Mouse (Mus musculus) adrenal gland, postnatal 14 days (tissue): Measurements from ENCODE around the gene Ap2a2. TPM values are rescaled to one million over a fixed set of nuclear protein-coding genes. Genes with fewer than 3 reads are reported as not detected.
"Not testable (repeated sequence)": the region's sequence is repeated elsewhere in the genome, so short reads cannot be mapped to it uniquely, and the experiment has no call there.

Experiments
- DNase-seq: peaks from one replicate; pipeline ENCODE4 v3.0.0; 2021; ENCODE audit warnings: mixed read lengths
- total RNA-seq: library from RNA; stranded (reverse); gene quantifications from 2 replicates; pipeline ENCODE4 v1.2.3, GENCODE M21; 2021

Ap2a2 gene
- total RNA-seq, 1 experiment from 2014 or later, result 61.0 TPM

GRCm38 (mm10) chr7:141559726-141560325 is 2.1 kb upstream of the Ap2a2 start:
- no peak for DNase-seq

- DNase-seq, result no peak
Measured at GRCm38 (mm10) chr7:141560471-141560870, 1.5 kb upstream of the Ap2a2 start.

GRCm38 (mm10) chr7:141562421-141562851 is 463 bp downstream of the Ap2a2 start:
- DNase-seq, result no peak

GRCm38 (mm10) chr7:141562852-141563427 is 967 bp downstream of the Ap2a2 start:
- DNase-seq, result peak; percentile 72

- DNase-seq, result peak; percentile 37
Measured at GRCm38 (mm10) chr7:141564561-141564960, 2.6 kb downstream of the Ap2a2 start.

- DNase-seq, result peak; percentile 30
Measured at GRCm38 (mm10) chr7:141566587-141566986, 4.6 kb downstream of the Ap2a2 start.

- DNase-seq, result no peak
Measured at GRCm38 (mm10) chr7:141569283-141569803, 7.4 kb downstream of the Ap2a2 start.

GRCm38 (mm10) chr7:141569916-141570315 is 7.9 kb downstream of the Ap2a2 start:
- DNase-seq, result no peak

- DNase-seq, result no peak
Measured at GRCm38 (mm10) chr7:141570625-141571295, 8.8 kb downstream of the Ap2a2 start.

- no peak for DNase-seq
Measured at GRCm38 (mm10) chr7:141574041-141574440, 12.1 kb downstream of the Ap2a2 start.

GRCm38 (mm10) chr7:141575481-141575880 is 13.5 kb downstream of the Ap2a2 start:
- DNase-seq, result no peak

GRCm38 (mm10) chr7:141577801-141578200 is 15.8 kb downstream of the Ap2a2 start:
- no peak for DNase-seq

- no peak for DNase-seq
Measured at GRCm38 (mm10) chr7:141578511-141578910, 16.5 kb downstream of the Ap2a2 start.

GRCm38 (mm10) chr7:141578943-141579342 is 17.0 kb downstream of the Ap2a2 start:
- no peak for DNase-seq

- DNase-seq, result no peak
Measured at GRCm38 (mm10) chr7:141581323-141581722, 19.4 kb downstream of the Ap2a2 start.

- no peak for DNase-seq
Measured at GRCm38 (mm10) chr7:141584048-141584841, 22.3 kb downstream of the Ap2a2 start.

- DNase-seq, result no peak
Measured at GRCm38 (mm10) chr7:141585288-141585687, 23.3 kb downstream of the Ap2a2 start.

- no peak for DNase-seq
Measured at GRCm38 (mm10) chr7:141585881-141586280, 23.9 kb downstream of the Ap2a2 start.

GRCm38 (mm10) chr7:141588890-141589289 is 26.9 kb downstream of the Ap2a2 start:
- no peak for DNase-seq

- not testable (repeated sequence) for DNase-seq
Measured at GRCm38 (mm10) chr7:141590249-141590648, 28.3 kb downstream of the Ap2a2 start.

- no peak for DNase-seq
Measured at GRCm38 (mm10) chr7:141590959-141591358, 29.0 kb downstream of the Ap2a2 start.

- no peak for DNase-seq
Measured at GRCm38 (mm10) chr7:141592096-141592495, 30.1 kb downstream of the Ap2a2 start.

GRCm38 (mm10) chr7:141593056-141593455 is 31.1 kb downstream of the Ap2a2 start:
- no peak for DNase-seq
